Mouse (Mus musculus): ENCODE measurements at regions not wholly inside any gene's neighbourhood (a gene's known extent, or its start where the extent isn't known, plus 50 kb on each side); places are given as distances from the start of the nearest gene placed in this dataset.

GRCm38 (mm10) chr11:55890161-55890560 is 150.6 kb downstream of the Nmur2 start:
- WGBS = 87% methylated on average over 4 of the region's 4 CpGs
- no peak overlapping the region for H3K4me3 ChIP-seq
- no peaks in the 10 kb centered on the region for H3K27me3 ChIP-seq (ENCODE audit: insufficient read depth, poor library complexity, severe bottlenecking)
- no peaks in the 10 kb centered on the region for H3K4me1 ChIP-seq (replicated peaks)
- no peak overlapping the region for H3K27ac ChIP-seq
- H3K36me3 ChIP-seq = no peaks in the 10 kb centered on the region
- no peaks in the 10 kb centered on the region for H3K9me3 ChIP-seq
- no peak for DNase-seq (ENCODE audit: low spot score)

DNA sequence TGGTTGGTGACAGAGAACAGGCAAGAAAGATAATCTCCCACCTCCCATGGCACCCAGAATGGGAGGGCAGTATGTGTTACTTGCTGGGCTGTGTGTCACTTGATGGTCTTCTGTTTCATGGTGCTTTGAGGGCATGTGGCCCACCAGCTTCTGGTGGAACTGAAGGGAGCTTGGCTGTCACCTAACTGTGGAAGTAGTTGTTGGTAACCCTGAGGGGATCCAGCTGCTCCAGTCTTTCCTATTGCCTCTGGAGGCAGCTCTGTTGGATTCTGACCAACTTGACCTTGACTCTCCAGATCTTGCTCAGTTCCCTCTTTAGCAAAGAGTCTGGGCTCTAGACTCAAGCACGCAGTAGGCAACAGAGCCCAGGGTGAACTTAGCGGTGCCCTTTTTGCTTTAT is 162.2 kb downstream of the Nmur2 start:
- H3K4me1 ChIP-seq (replicated peaks) = no peaks in the 10 kb centered on the region
- no peaks in the 10 kb centered on the region for H3K27me3 ChIP-seq (ENCODE audit: insufficient read depth, poor library complexity, severe bottlenecking)
- DNase-seq (ENCODE audit: low spot score) = no peak
- no peak overlapping the region for H3K27ac ChIP-seq
- WGBS = 89% methylated on average over 2 of the region's 2 CpGs
- H3K9me3 ChIP-seq = no peaks in the 10 kb centered on the region
- no peaks in the 10 kb centered on the region for H3K36me3 ChIP-seq
- H3K4me3 ChIP-seq = no peak overlapping the region

DNA sequence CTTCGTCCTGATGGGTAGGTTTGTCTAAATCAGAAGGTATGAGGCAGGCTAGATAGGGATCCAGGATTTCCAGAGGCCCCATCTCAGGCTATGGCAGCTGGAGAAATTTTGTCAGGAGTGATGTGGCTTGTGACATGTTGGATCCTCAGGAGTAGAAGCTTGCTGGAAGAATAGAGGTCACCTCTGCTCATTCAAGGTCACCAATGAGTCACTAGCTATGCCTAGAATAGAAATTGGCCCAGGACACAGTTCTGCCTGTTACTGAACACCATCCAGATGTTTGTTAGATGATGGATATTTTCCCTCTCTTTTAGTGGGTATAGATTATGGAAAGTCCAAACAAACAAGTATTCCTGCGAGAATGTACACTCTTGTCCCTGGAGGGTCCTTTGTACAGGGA is 173.7 kb downstream of the Nmur2 start:
- no peaks in the 10 kb centered on the region for H3K9me3 ChIP-seq
- WGBS = 84% methylated on average over 2 of the region's 2 CpGs
- no peak overlapping the region for H3K4me3 ChIP-seq

GRCm38 (mm10) chr11:55859230-55859629 is 181.6 kb downstream of the Nmur2 start:
- H3K4me3 ChIP-seq = no peak overlapping the region
- H3K27me3 ChIP-seq (ENCODE audit: insufficient read depth, poor library complexity, severe bottlenecking) = no peaks in the 10 kb centered on the region
- WGBS = 83% methylated on average over 7 of the region's 7 CpGs
- H3K9me3 ChIP-seq = peaks cover 6% of the 10 kb centered on the region; the same call in 1 of the 2 replicates
- DNase-seq (ENCODE audit: low spot score) = no peak
- no peak overlapping the region for H3K27ac ChIP-seq
- no peaks in the 10 kb centered on the region for H3K4me1 ChIP-seq (replicated peaks)
- H3K36me3 ChIP-seq = no peaks in the 10 kb centered on the region

More for the DNA sequence above, 173.7 kb downstream of the Nmur2 start:
- no peak overlapping the region for H3K27ac ChIP-seq
- H3K4me1 ChIP-seq (replicated peaks) = no peaks in the 10 kb centered on the region
- no peaks in the 10 kb centered on the region for H3K36me3 ChIP-seq
- H3K27me3 ChIP-seq (ENCODE audit: insufficient read depth, poor library complexity, severe bottlenecking) = no peaks in the 10 kb centered on the region
- no peak for DNase-seq (ENCODE audit: low spot score)

DNA sequence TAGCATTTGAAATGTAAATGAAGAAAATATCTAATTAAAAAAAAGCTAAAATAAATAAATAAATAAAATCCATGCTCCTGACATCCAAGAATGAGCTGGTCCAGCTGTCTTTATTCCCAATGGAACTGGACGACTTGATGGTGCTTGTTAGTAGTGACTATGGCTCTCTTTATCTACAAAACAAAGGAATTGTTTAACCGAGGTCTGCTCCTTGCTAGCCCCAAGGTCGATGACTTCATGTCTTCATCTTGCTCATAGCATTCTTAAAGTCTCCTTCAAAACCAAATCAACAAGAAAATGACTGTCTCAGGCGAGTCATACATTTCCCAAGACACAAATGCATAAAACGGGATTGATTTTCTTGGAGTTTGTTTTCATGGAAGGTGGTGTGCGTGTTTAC is 212.5 kb upstream of the Glra1 start:
- Histone ChIP-seq H3K36me3 (no peaks in the 10 kb centered on the region), H3K27me3 (ENCODE audit: insufficient read depth, poor library complexity, severe bottlenecking) (no peaks in the 10 kb centered on the region), H3K27ac (no peak overlapping the region), H3K4me1 (replicated peaks) (no peaks in the 10 kb centered on the region), H3K4me3 (no peak overlapping the region), H3K9me3 (no peaks in the 10 kb centered on the region)
- 75% methylated on average over 6 of the region's 6 CpGs for WGBS
- no peak for DNase-seq (ENCODE audit: low spot score)

GRCm38 (mm10) chr11:55816566-55816965 is 208.6 kb upstream of the Glra1 start:
- H3K36me3 ChIP-seq = no peaks in the 10 kb centered on the region

GRCm38 (mm10) chr11:55810685-55811084 is 202.7 kb upstream of the Glra1 start:
- WGBS = 85% methylated on average over 3 of the region's 3 CpGs
- DNase-seq (ENCODE audit: low spot score) = peak; percentile 12
- no peaks in the 10 kb centered on the region for H3K9me3 ChIP-seq

More at GRCm38 (mm10) chr11:55816566-55816965, 208.6 kb upstream of the Glra1 start:
- H3K4me3 ChIP-seq = no peak overlapping the region
- H3K27me3 ChIP-seq (ENCODE audit: insufficient read depth, poor library complexity, severe bottlenecking) = no peaks in the 10 kb centered on the region
- H3K9me3 ChIP-seq = no peaks in the 10 kb centered on the region
- no peak overlapping the region for H3K27ac ChIP-seq
- DNase-seq (ENCODE audit: low spot score) = no peak
- H3K4me1 ChIP-seq (replicated peaks) = no peaks in the 10 kb centered on the region

DNA sequence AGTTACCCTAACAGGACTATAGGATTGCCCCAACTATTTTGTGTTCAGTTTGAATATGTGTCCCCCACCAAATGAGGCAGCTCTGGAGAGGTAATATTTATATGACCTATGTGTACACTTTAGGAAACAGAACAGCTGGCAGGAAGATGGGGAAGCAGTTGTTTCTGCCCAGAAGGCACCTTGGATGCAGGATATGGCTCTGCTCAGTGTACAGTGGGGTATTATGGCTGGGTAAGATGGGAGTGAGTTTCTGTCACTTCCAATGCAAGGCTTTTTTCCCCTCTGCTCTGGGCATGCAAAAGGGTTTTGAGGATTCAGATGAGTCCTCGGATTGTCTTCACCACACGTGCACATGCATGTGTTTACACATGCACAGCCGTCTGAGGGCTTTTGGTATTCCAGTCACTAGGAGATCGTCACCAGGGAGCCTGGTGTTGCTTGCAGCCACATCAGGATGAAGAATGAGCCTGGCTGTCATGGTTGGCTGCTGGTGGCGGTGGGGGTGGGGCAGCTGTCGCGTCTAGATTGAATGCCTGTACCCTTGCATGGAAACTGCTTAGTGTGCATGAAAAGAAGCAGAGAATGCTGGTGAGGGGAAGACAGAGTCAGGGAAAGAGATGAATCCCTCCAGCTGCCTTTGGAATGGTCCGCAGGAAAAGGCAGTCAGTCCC is 183.3 kb upstream of the Glra1 start:
- peaks cover 12% of the 10 kb centered on the region for H3K9me3 ChIP-seq
- no peak overlapping the region for H3K4me3 ChIP-seq
- no peaks in the 10 kb centered on the region for H3K27me3 ChIP-seq (ENCODE audit: insufficient read depth, poor library complexity, severe bottlenecking)
- H3K4me1 ChIP-seq (replicated peaks) = peaks cover 28% of the 10 kb centered on the region
- H3K36me3 ChIP-seq = no peaks in the 10 kb centered on the region
- peak; percentile 85 for DNase-seq (ENCODE audit: low spot score)
- H3K27ac ChIP-seq = peak overlapping the region; percentile 84
- 13% methylated on average over 8 of the region's 8 CpGs for WGBS

More at GRCm38 (mm10) chr11:55810685-55811084, 202.7 kb upstream of the Glra1 start:
- H3K27ac ChIP-seq = no peak overlapping the region
- H3K4me3 ChIP-seq = no peak overlapping the region
- no peaks in the 10 kb centered on the region for H3K4me1 ChIP-seq (replicated peaks)
- no peaks in the 10 kb centered on the region for H3K27me3 ChIP-seq (ENCODE audit: insufficient read depth, poor library complexity, severe bottlenecking)
- H3K36me3 ChIP-seq = no peaks in the 10 kb centered on the region

DNA sequence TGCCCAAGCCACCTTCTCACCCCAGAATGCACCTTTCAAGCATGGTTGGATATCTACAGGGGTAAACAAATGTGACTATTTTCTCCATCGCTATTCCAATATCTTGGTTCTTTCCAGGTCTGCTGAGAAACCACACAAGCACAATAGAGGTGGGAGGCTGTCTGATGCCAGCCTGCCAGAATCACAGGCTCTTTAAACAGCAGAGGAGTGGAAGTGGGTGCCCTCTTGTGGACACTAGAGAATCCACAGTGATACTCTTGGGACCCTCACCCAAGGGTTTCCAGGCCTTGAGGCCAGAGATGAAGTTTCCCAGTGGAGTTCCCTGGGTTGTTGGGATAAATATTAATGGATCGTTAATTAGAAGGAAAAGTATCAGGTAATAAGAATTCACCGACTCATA is 181.6 kb upstream of the Glra1 start:
- peaks cover 28% of the 10 kb centered on the region for H3K4me1 ChIP-seq (replicated peaks)
- H3K27ac ChIP-seq = peak overlapping the region; percentile 84; the same call in 1 of the 2 replicates
- 80% methylated on average over 3 of the region's 3 CpGs for WGBS
- H3K4me3 ChIP-seq = no peak overlapping the region
- DNase-seq (ENCODE audit: low spot score) = peak; percentile 46
- H3K9me3 ChIP-seq = peaks cover 7% of the 10 kb centered on the region
- no peaks in the 10 kb centered on the region for H3K36me3 ChIP-seq
- H3K27me3 ChIP-seq (ENCODE audit: insufficient read depth, poor library complexity, severe bottlenecking) = no peaks in the 10 kb centered on the region

- DNase-seq (ENCODE audit: low spot score) = no peak
- Histone ChIP-seq H3K4me1 (replicated peaks) (0 out of 2 replicates have a peak, but pooled peaks cover 5% of the 10 kb centered on the region), H3K9me3 (no peaks in the 10 kb centered on the region), H3K36me3 (no peaks in the 10 kb centered on the region), H3K27ac (no peak overlapping the region), H3K4me3 (no peak overlapping the region), H3K27me3 (ENCODE audit: insufficient read depth, poor library complexity, severe bottlenecking) (no peaks in the 10 kb centered on the region)
- WGBS = 85% methylated on average over 3 of the region's 3 CpGs
These were observed 173.0 kb upstream of the Glra1 start for GRCm38 (mm10) chr11:55781044-55781443.

DNA sequence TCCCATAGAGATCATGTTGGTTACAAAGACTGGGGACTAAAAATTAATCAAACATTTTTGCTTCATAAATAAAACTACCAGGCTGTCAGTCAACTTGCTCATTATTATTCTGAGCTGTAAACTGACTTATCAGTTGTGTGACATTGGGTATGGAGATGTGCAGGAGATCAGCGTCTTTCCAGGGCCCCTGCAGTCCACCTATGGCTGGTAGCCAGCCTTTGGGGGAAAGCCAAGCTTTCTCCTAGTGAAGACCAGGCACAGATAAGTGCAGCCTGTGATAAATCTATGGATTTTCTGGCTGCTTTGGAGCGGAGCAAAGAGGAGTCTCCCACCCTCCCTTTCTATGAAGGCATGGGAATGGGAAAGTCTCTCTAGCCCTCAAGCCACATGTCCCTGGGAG is 172.0 kb upstream of the Glra1 start:
- Histone ChIP-seq H3K9me3 (no peaks in the 10 kb centered on the region), H3K4me1 (replicated peaks) (0 out of 2 replicates have a peak, but pooled peaks cover 5% of the 10 kb centered on the region), H3K27me3 (ENCODE audit: insufficient read depth, poor library complexity, severe bottlenecking) (no peaks in the 10 kb centered on the region), H3K36me3 (no peaks in the 10 kb centered on the region), H3K27ac (no peak overlapping the region), H3K4me3 (no peak overlapping the region)
- DNase-seq (ENCODE audit: low spot score) = no peak
- WGBS = 88% methylated on average over 2 of the region's 2 CpGs

DNA sequence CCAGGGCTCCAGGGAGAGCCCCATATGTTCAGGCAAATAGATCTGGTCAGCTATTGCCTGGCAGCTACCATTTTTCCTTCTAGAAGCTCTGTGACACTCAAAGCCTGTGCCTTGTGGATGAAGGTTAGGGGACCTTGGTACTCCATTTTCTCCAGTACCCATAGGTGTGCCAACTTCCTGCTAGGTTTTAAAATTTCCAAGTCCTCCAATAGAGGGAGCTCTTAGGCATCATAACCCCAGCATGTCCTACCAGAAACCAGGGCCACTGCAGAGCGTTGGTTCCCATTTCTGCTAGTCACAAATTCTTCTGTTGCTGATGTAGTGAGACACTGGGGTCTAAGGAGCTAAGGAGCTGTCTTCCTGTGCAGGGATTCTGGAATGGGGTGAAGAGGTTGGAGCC is 165.3 kb upstream of the Glra1 start:
- DNase-seq (ENCODE audit: low spot score) = no peak
- H3K9me3 ChIP-seq = no peaks in the 10 kb centered on the region
- WGBS = 61% methylated on average over 1 of the region's 1 CpGs
- H3K4me3 ChIP-seq = no peak overlapping the region
- no peaks in the 10 kb centered on the region for H3K36me3 ChIP-seq
- peak overlapping the region; percentile 78 for H3K27ac ChIP-seq
- peaks cover 33% of the 10 kb centered on the region for H3K4me1 ChIP-seq (replicated peaks)
- no peaks in the 10 kb centered on the region for H3K27me3 ChIP-seq (ENCODE audit: insufficient read depth, poor library complexity, severe bottlenecking)

GRCm38 (mm10) chr11:55772538-55772937 is 164.5 kb upstream of the Glra1 start:
- H3K27ac ChIP-seq = peak overlapping the region; percentile 78

GRCm38 (mm10) chr11:55772107-55772506 is 164.1 kb upstream of the Glra1 start:
- no peaks in the 10 kb centered on the region for H3K36me3 ChIP-seq
- DNase-seq (ENCODE audit: low spot score) = peak; percentile 27
- H3K27me3 ChIP-seq (ENCODE audit: insufficient read depth, poor library complexity, severe bottlenecking) = no peaks in the 10 kb centered on the region
- no peak overlapping the region for H3K4me3 ChIP-seq
- peak overlapping the region; percentile 78 for H3K27ac ChIP-seq
- 46% methylated on average over 13 of the region's 13 CpGs for WGBS
- H3K4me1 ChIP-seq (replicated peaks) = peaks cover 33% of the 10 kb centered on the region
- no peaks in the 10 kb centered on the region for H3K9me3 ChIP-seq

More at GRCm38 (mm10) chr11:55772538-55772937, 164.5 kb upstream of the Glra1 start:
- H3K4me1 ChIP-seq (replicated peaks) = peaks cover 33% of the 10 kb centered on the region
- no peaks in the 10 kb centered on the region for H3K27me3 ChIP-seq (ENCODE audit: insufficient read depth, poor library complexity, severe bottlenecking)
- no peaks in the 10 kb centered on the region for H3K36me3 ChIP-seq
- no peaks in the 10 kb centered on the region for H3K9me3 ChIP-seq
- H3K4me3 ChIP-seq = no peak overlapping the region
- 63% methylated on average over 5 of the region's 5 CpGs for WGBS
- no peak for DNase-seq (ENCODE audit: low spot score)
